Mouse (Mus musculus): ENCODE results near the gene Thoc7.
A peak's percentile ranks its signal among the peaks of the same experiment; 100 is the strongest.

The Thoc7 gene

DNA sequence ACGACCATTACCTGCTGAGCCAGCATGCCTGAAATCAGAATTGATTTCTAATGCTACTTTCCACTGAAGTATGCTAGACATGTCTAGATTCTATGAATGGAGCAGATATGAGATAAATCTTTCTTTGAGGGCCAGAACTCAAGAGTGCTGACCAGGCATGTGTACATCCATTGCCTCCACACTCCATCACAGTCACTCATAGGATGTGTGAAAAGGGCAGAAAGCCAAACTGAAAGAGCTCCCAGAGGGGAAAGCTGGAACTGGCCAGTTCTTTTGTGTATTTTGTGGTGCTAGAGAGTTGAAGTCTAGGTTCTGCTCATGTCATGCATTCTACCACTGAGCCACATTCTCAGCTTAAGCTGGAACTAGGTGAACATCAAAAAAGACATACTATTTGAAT is 15.8 kb upstream of the Thoc7 start:
- Histone ChIP-seq H3K27me3 (ENCODE audit: insufficient read depth, low read length) (no peaks in the 10 kb centered on the region), H3K4me3 (replicated peaks; ENCODE audit: low read length) (no peak overlapping the region), H3K36me3 (ENCODE audit: insufficient read depth, low read length) (no peaks in the 10 kb centered on the region), H3K4me1 (replicated peaks; ENCODE audit: low read depth, low read length) (no peaks in the 10 kb centered on the region), H3K9me3 (ENCODE audit: low read length) (peaks cover 12% of the 10 kb centered on the region; the same call in 1 of the 2 replicates)
- TF ChIP-seq POU5F1 (IDR thresholded peaks at IDR 0.05; ENCODE audit: borderline replicate concordance, low read length) (no peak), CTCF (conservative IDR thresholded peaks at IDR 0.05; ENCODE audit: low read length) (no peak), NANOG (IDR thresholded peaks at IDR 0.05; ENCODE audit: borderline replicate concordance, low read length) (no peak)

DNA sequence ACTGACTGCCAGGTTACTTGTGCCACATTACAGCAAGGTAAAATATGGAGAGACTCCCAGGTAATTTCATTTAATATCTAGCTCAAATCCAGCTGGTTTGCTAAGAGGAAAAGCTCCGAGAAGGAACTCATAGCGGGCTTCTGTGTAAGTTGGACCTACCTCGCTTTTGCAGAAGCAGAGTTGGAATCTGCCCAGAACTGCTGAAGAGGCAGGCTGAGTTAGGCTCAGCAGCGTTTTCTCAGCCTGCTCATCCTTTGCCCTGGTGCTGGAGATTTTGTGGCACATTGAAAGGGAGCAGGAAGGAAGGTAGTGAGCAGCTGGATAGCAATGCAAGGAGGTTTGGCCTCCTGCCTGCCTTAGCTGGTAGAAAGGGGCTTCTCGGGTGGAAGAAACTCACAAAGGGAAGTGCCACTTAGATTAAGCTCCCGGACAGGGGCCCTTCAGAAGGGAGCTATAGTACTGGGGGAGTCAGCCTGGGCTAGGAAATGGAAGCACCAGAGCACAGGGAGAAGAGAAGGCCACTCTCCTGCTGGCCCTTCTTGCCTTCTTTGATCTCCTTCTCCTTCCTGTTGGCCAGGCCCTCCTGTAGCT is 10.1 kb upstream of the Thoc7 start:
- no peaks in the 10 kb centered on the region for H3K36me3 ChIP-seq (ENCODE audit: insufficient read depth, low read length)
- TF ChIP-seq POU5F1 (IDR thresholded peaks at IDR 0.05; ENCODE audit: borderline replicate concordance, low read length) = no peak
- TF ChIP-seq NANOG (IDR thresholded peaks at IDR 0.05; ENCODE audit: borderline replicate concordance, low read length) = no peak
- TF ChIP-seq CTCF (conservative IDR thresholded peaks at IDR 0.05; ENCODE audit: low read length) = no peak

DNA sequence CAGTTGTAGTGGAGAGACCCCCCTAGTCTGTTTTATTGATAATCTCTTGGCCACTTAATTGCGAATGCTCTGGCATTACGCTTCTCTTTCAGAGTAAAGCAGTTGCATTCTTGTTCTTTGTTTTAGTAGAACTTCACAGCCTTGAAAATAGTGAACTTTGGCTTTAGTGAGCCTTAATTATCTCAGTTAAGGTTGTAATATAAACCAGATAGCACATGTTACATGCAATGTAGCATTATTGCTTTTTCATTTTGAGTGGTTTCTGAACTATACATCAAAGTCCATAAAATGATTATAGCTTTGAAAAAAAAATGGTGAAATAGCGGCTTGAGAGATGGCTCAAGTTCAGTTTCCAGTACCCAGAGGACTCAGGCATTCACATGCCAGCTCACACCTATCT is 8.9 kb upstream of the Thoc7 start:
- H3K27me3 ChIP-seq (ENCODE audit: insufficient read depth, low read length) = no peaks in the 10 kb centered on the region

More for the DNA sequence above, 10.1 kb upstream of the Thoc7 start:
- Histone ChIP-seq H3K27me3 (ENCODE audit: insufficient read depth, low read length) (no peaks in the 10 kb centered on the region), H3K9me3 (ENCODE audit: low read length) (peaks cover 6% of the 10 kb centered on the region; the same call in 1 of the 2 replicates), H3K4me1 (replicated peaks; ENCODE audit: low read depth, low read length) (no peaks in the 10 kb centered on the region), H3K4me3 (replicated peaks; ENCODE audit: low read length) (no peak overlapping the region)

DNA sequence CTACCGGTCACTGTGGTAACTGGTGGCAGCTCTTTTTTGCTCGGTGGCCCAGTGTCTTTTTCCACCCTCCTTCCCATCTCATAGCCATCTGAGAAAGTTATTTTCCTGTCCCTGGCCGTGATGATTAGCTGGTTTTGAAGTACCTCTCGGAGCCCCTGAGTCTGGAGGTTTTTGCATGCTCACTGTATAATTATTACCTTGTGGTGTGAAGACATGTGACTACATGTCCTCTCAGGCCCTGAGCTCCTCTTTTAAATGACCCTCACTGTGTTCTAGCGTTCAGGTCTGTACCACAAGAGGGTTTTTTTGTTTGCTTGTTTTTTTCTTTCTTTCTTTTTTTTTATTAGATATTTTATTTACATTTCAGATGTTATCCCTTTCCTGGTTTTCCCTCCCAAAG is 6.8 kb upstream of the Thoc7 start:
- Histone ChIP-seq H3K36me3 (ENCODE audit: insufficient read depth, low read length) (no peaks in the 10 kb centered on the region), H3K9me3 (ENCODE audit: low read length) (peaks cover 39% of the 10 kb centered on the region), H3K4me3 (replicated peaks; ENCODE audit: low read length) (no peak overlapping the region), H3K4me1 (replicated peaks; ENCODE audit: low read depth, low read length) (no peaks in the 10 kb centered on the region), H3K27me3 (ENCODE audit: insufficient read depth, low read length) (no peaks in the 10 kb centered on the region)
- TF ChIP-seq POU5F1 (IDR thresholded peaks at IDR 0.05; ENCODE audit: borderline replicate concordance, low read length) (no peak), NANOG (IDR thresholded peaks at IDR 0.05; ENCODE audit: borderline replicate concordance, low read length) (no peak), CTCF (conservative IDR thresholded peaks at IDR 0.05; ENCODE audit: low read length) (no peak)

More for the DNA sequence above, 8.9 kb upstream of the Thoc7 start:
- no peaks in the 10 kb centered on the region for H3K4me1 ChIP-seq (replicated peaks; ENCODE audit: low read depth, low read length)
- no peaks in the 10 kb centered on the region for H3K36me3 ChIP-seq (ENCODE audit: insufficient read depth, low read length)
- peaks cover 19% of the 10 kb centered on the region for H3K9me3 ChIP-seq (ENCODE audit: low read length)
- TF ChIP-seq NANOG (IDR thresholded peaks at IDR 0.05; ENCODE audit: borderline replicate concordance, low read length) (no peak), CTCF (conservative IDR thresholded peaks at IDR 0.05; ENCODE audit: low read length) (no peak), POU5F1 (IDR thresholded peaks at IDR 0.05; ENCODE audit: borderline replicate concordance, low read length) (no peak)
- H3K4me3 ChIP-seq (replicated peaks; ENCODE audit: low read length) = no peak overlapping the region

DNA sequence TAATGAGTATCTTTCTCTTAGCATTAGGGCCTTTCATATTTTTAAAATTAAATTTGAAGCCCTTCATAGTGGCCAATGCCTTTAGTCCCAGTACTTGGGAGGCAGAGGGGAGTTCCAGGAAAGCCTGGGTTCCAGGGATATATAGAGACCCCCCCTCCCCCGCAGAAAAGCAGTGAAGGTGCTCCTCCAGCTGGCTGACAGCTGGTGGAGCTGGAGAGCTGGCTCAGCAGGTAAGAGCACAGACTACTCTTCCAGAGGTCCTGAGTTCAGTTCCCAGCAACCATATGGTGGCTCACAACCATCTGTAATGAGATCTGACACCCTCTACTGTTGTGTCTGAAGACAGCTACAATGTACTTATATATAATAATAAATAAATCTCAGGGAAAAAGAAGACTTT is 6.0 kb upstream of the Thoc7 start:
- peaks cover 47% of the 10 kb centered on the region for H3K9me3 ChIP-seq (ENCODE audit: low read length)
- H3K4me1 ChIP-seq (replicated peaks; ENCODE audit: low read depth, low read length) = no peaks in the 10 kb centered on the region
- H3K36me3 ChIP-seq (ENCODE audit: insufficient read depth, low read length) = no peaks in the 10 kb centered on the region
- TF ChIP-seq POU5F1 (IDR thresholded peaks at IDR 0.05; ENCODE audit: borderline replicate concordance, low read length) (no peak), CTCF (conservative IDR thresholded peaks at IDR 0.05; ENCODE audit: low read length) (no peak), NANOG (IDR thresholded peaks at IDR 0.05; ENCODE audit: borderline replicate concordance, low read length) (no peak)
- H3K27me3 ChIP-seq (ENCODE audit: insufficient read depth, low read length) = no peaks in the 10 kb centered on the region
- no peak overlapping the region for H3K4me3 ChIP-seq (replicated peaks; ENCODE audit: low read length)

DNA sequence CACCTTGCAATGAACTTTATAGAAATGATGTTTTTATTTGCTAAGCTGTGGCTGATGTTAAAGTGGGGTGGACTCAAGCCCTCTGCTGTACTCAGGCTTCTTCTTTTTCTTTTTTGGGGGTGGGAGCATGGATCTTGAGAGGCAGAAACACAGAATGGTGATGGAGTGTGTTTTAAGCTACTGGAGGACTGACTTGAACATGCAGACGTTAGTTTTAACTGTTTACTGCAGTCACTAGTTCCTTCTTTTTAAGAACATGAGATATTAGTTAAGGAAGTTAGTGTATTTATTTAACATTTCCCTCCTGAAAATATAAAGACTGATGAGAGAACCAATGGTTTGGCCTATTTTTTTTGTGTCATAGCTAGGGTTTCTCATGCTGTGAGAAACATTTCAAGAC is 1.9 kb upstream of the Thoc7 start:
- no peak for TF ChIP-seq CTCF (conservative IDR thresholded peaks at IDR 0.05; ENCODE audit: low read length)
- TF ChIP-seq NANOG (IDR thresholded peaks at IDR 0.05; ENCODE audit: borderline replicate concordance, low read length) = no peak
- TF ChIP-seq POU5F1 (IDR thresholded peaks at IDR 0.05; ENCODE audit: borderline replicate concordance, low read length) = no peak
- Histone ChIP-seq H3K27me3 (ENCODE audit: insufficient read depth, low read length) (no peaks in the 10 kb centered on the region), H3K4me3 (replicated peaks; ENCODE audit: low read length) (no peak overlapping the region), H3K4me1 (replicated peaks; ENCODE audit: low read depth, low read length) (peaks cover 15% of the 10 kb centered on the region), H3K36me3 (ENCODE audit: insufficient read depth, low read length) (no peaks in the 10 kb centered on the region), H3K9me3 (ENCODE audit: low read length) (peaks cover 51% of the 10 kb centered on the region)

DNA sequence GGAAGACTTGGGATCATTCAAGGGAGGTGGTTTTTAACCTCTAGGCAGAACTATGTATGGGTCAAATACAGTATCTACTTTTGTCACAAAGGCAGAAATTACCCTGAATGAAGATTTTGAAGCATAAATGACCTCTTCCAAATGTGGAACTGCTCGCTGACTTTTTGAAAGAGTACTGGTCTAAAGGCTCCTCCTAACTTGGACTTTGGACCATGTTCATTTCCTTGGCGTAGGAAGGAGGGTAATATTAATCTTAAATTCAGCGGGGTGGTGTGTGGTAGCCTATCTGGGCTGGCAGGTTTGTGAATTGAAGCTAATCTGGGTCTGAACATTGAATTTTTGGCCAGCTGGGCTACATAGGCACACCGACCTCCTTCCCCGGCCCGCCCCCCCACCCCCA is 824 bp upstream of the Thoc7 start:
- no peaks in the 10 kb centered on the region for H3K36me3 ChIP-seq (ENCODE audit: insufficient read depth, low read length)
- no peaks in the 10 kb centered on the region for H3K27me3 ChIP-seq (ENCODE audit: insufficient read depth, low read length)
- H3K4me3 ChIP-seq (replicated peaks; ENCODE audit: low read length) = no peak overlapping the region
- H3K4me1 ChIP-seq (replicated peaks; ENCODE audit: low read depth, low read length) = peaks cover 24% of the 10 kb centered on the region
- H3K9me3 ChIP-seq (ENCODE audit: low read length) = peaks cover 50% of the 10 kb centered on the region
- TF ChIP-seq NANOG (IDR thresholded peaks at IDR 0.05; ENCODE audit: borderline replicate concordance, low read length) (no peak), POU5F1 (IDR thresholded peaks at IDR 0.05; ENCODE audit: borderline replicate concordance, low read length) (no peak), CTCF (conservative IDR thresholded peaks at IDR 0.05; ENCODE audit: low read length) (no peak)

DNA sequence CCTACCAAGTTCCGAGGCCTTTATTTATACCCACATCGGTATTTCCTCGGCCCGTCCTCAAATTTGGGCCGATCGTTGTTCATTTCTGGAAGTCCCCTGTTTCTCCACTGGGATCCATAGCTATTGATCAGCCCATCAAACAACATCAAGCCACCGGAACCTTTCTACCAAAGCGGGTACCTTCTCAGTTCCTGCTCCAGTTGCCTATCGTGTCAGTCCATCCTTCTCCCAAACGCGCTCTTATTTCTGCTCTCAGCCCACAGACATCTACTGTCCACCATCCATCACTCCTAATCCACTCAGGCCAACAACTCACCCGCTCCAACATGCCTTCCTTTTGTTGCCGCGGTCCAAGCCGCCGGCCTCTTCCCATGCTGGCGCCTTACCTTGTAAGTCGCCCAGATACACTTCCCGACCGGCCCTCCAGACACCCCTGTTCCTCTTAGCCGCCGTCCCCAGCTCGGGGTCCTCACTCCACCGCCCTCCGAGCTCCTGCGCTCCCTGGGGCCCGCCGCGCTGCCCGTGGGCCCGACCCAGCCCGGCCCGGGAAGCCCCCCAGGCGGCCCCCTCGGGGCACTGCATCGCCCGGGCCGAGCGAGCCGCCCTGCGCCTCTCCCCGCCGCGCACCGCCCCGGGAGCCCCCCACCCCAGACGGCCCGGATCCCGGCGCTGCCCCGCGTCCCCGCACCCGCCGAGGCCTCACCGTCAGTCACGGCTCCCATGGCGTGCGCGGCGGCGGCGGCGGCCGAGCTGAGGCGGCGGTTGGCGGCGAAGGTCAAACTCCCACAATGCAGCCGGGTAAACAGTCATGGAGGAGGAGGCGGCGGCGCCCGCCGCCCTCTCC is 948 bp downstream of the Thoc7 start:
- Histone ChIP-seq H3K4me1 (replicated peaks; ENCODE audit: low read depth, low read length) (peaks cover 27% of the 10 kb centered on the region), H3K4me3 (replicated peaks; ENCODE audit: low read length) (peak overlapping the region; percentile 88), H3K36me3 (ENCODE audit: insufficient read depth, low read length) (no peaks in the 10 kb centered on the region), H3K27me3 (ENCODE audit: insufficient read depth, low read length) (no peaks in the 10 kb centered on the region), H3K9me3 (ENCODE audit: low read length) (peaks cover 34% of the 10 kb centered on the region)
- TF ChIP-seq POU5F1 (IDR thresholded peaks at IDR 0.05; ENCODE audit: borderline replicate concordance, low read length) (no peak), CTCF (conservative IDR thresholded peaks at IDR 0.05; ENCODE audit: low read length) (no peak), NANOG (IDR thresholded peaks at IDR 0.05; ENCODE audit: borderline replicate concordance, low read length) (no peak)

All from E14TG2a.4 (cell line).